ENCODE assay signal across 22 mouse cellular contexts in genomic region chr3:54892218-54892617, GRCm38 (mm10). TPM values are rescaled to one million over a fixed set of nuclear protein-coding genes. Genes with fewer than 3 reads are reported as not detected.
DNase-seq lines count a peak whose midpoint lies in the region; ATAC-seq and TF ChIP-seq lines count a peak whose summit lies in the region.
"Had no signal": no experiment of that assay in that cellular context is flagged by ENCODE, and none has a peak within 500 bp of the region (broad histone marks: within the 10 kb centered on the region; RNA-seq: fewer than 3 reads in every experiment).

No protein-coding gene starts in this region.

- H3K4me3 ChIP-seq in embryonic facial prominence, embryonic 14.5 days (ENCODE audit: low read depth, low read length) = no peak overlapping the region
- no peak overlapping the region for H3K4me3 ChIP-seq in embryonic facial prominence, embryonic 10.5 days
- H3K4me3 ChIP-seq in forebrain, postnatal 0 days (ENCODE audit: low read depth, low read length) = no peak overlapping the region
- no peak overlapping the region for H3K4me3 ChIP-seq in forebrain, embryonic 11.5 days (ENCODE audit: low read depth, low read length)
- H3K4me3 ChIP-seq: embryonic facial prominence, embryonic 15.5 days; heart, embryonic 13.5 days had no signal

- no peaks in the 10 kb centered on the region for H3K4me1 ChIP-seq in embryonic facial prominence, embryonic 14.5 days (ENCODE audit: control insufficient read depth, insufficient read depth, low read length)
- no peaks in the 10 kb centered on the region for H3K4me1 ChIP-seq in embryonic facial prominence, embryonic 10.5 days
- no peaks in the 10 kb centered on the region for H3K4me1 ChIP-seq in forebrain, postnatal 0 days (ENCODE audit: insufficient read depth)
- H3K4me1 ChIP-seq in forebrain, embryonic 11.5 days (replicated peaks; ENCODE audit: control insufficient read depth, insufficient read depth, low read length) = no peaks in the 10 kb centered on the region
- H3K4me1 ChIP-seq: embryonic facial prominence, embryonic 15.5 days; heart, embryonic 13.5 days had no signal

- H3K36me3 ChIP-seq in embryonic facial prominence, embryonic 14.5 days (ENCODE audit: control insufficient read depth, insufficient read depth, low read length) = no peaks in the 10 kb centered on the region
- no peaks in the 10 kb centered on the region for H3K36me3 ChIP-seq in embryonic facial prominence, embryonic 10.5 days (replicated peaks)
- H3K36me3 ChIP-seq in forebrain, postnatal 0 days (ENCODE audit: insufficient read depth) = no peaks in the 10 kb centered on the region
- H3K36me3 ChIP-seq in forebrain, embryonic 11.5 days (ENCODE audit: control insufficient read depth, insufficient read depth, low read length) = no peaks in the 10 kb centered on the region
- H3K36me3 ChIP-seq: embryonic facial prominence, embryonic 15.5 days; heart, embryonic 13.5 days had no signal

- DNase-seq in embryonic facial prominence, embryonic 14.5 days (ENCODE audit: low spot score) = peak; percentile 38
- DNase-seq in embryonic facial prominence, embryonic 10.5 days (ENCODE audit: low spot score) = no peak
- peak; percentile 21 for DNase-seq in forebrain, postnatal 0 days
- no peak for DNase-seq in forebrain, embryonic 11.5 days (ENCODE audit: low spot score)
- DNase-seq in retina, postnatal 1 day = peak; percentile 6
- no peak for DNase-seq in retina, embryonic 14.5 days (ENCODE audit: low spot score)
- DNase-seq: adrenal gland, adult 2 months; adrenal gland, postnatal 25 days; cerebellum, adult 8-10 months; cerebellum, postnatal 25 days; gastrocnemius, postnatal 36 days; heart, adult 11 months; heart, postnatal 36 days; kidney, adult 11 months had no signal

- no peaks in the 10 kb centered on the region for H3K9me3 ChIP-seq in embryonic facial prominence, embryonic 14.5 days (ENCODE audit: control insufficient read depth, low read length)
- no peaks in the 10 kb centered on the region for H3K9me3 ChIP-seq in embryonic facial prominence, embryonic 10.5 days
- H3K9me3 ChIP-seq in forebrain, postnatal 0 days (ENCODE audit: low read length) = no peaks in the 10 kb centered on the region
- no peaks in the 10 kb centered on the region for H3K9me3 ChIP-seq in forebrain, embryonic 11.5 days (ENCODE audit: control insufficient read depth, low read length)
- H3K9me3 ChIP-seq: embryonic facial prominence, embryonic 15.5 days; heart, embryonic 13.5 days had no signal

- H3K27ac ChIP-seq in embryonic facial prominence, embryonic 14.5 days (replicated peaks; ENCODE audit: low read depth, low read length) = no peak overlapping the region
- H3K27ac ChIP-seq in embryonic facial prominence, embryonic 10.5 days (replicated peaks) = no peak overlapping the region
- no peak overlapping the region for H3K27ac ChIP-seq in forebrain, postnatal 0 days (ENCODE audit: low read depth, low read length)
- no peak overlapping the region for H3K27ac ChIP-seq in forebrain, embryonic 11.5 days (ENCODE audit: low read depth, low read length)
- H3K27ac ChIP-seq: embryonic facial prominence, embryonic 15.5 days; heart, embryonic 13.5 days had no signal

- 40% methylated on average over 4 of the region's 4 CpGs for WGBS in embryonic facial prominence, embryonic 14.5 days
- 65% methylated on average over 4 of the region's 4 CpGs for WGBS in embryonic facial prominence, embryonic 10.5 days
- 16% methylated on average over 4 of the region's 4 CpGs for WGBS in forebrain, postnatal 0 days
- WGBS in forebrain, embryonic 11.5 days = 37% methylated on average over 4 of the region's 4 CpGs

- no peak for ATAC-seq in embryonic facial prominence, embryonic 14.5 days (ENCODE audit: low read depth)
- ATAC-seq in forebrain, postnatal 0 days = no peak
- no peak for ATAC-seq in forebrain, embryonic 11.5 days (replicated peaks; ENCODE audit: low FRiP score)
- ATAC-seq in erythroblast, adult 5-6 weeks (replicated peaks; ENCODE audit: low FRiP score, poor library complexity, severe bottlenecking) = no peak
- ATAC-seq: hindbrain, embryonic 16.5 days; Patski had no signal

- no peaks in the 10 kb centered on the region for H3K27me3 ChIP-seq in embryonic facial prominence, embryonic 14.5 days (replicated peaks; ENCODE audit: control insufficient read depth, insufficient read depth, low read length)
- no peaks in the 10 kb centered on the region for H3K27me3 ChIP-seq in embryonic facial prominence, embryonic 10.5 days (replicated peaks; ENCODE audit: low read depth, poor library complexity, severe bottlenecking)
- H3K27me3 ChIP-seq in forebrain, postnatal 0 days (ENCODE audit: insufficient read depth, low read length) = no peaks in the 10 kb centered on the region
- H3K27me3 ChIP-seq in forebrain, embryonic 11.5 days (ENCODE audit: control insufficient read depth, insufficient read depth, low read length) = no peaks in the 10 kb centered on the region
- H3K27me3 ChIP-seq: embryonic facial prominence, embryonic 15.5 days; heart, embryonic 13.5 days; Patski had no signal

- no peak overlapping the region for H3K9ac ChIP-seq in embryonic facial prominence, embryonic 14.5 days (ENCODE audit: low read depth, low read length)
- H3K9ac ChIP-seq in forebrain, postnatal 0 days = no peak overlapping the region
- H3K9ac ChIP-seq in forebrain, embryonic 11.5 days (ENCODE audit: low read length) = no peak overlapping the region
- H3K9ac ChIP-seq: embryonic facial prominence, embryonic 15.5 days; heart, embryonic 13.5 days had no signal

- no peak overlapping the region for H3K4me2 ChIP-seq in embryonic facial prominence, embryonic 14.5 days (ENCODE audit: low read depth, low read length)
- no peak overlapping the region for H3K4me2 ChIP-seq in forebrain, postnatal 0 days (ENCODE audit: low read depth)
- no peak overlapping the region for H3K4me2 ChIP-seq in forebrain, embryonic 11.5 days (ENCODE audit: low read depth, low read length, severe bottlenecking)
- H3K4me2 ChIP-seq: embryonic facial prominence, embryonic 15.5 days; heart, embryonic 13.5 days had no signal

- TF ChIP-seq CTCF in forebrain, postnatal 0 days (IDR thresholded peaks at IDR 0.05; ENCODE audit: low read depth) = no peak

RNA-seq across cellular contexts. Expression of gene Sertm1, which starts 23.5 kb away (rescaled TPM):
- polyA plus RNA-seq in embryonic facial prominence, embryonic 14.5 days (2014; fragmentation: Nextera tagmentation; extraction: Ambion mirVana) = 0.21 and 0.52 TPM in 2 replicates
- polyA plus RNA-seq in embryonic facial prominence, embryonic 10.5 days (2016; fragmentation: Nextera tagmentation; extraction: Ambion mirVana) = 0.05 TPM in 1 of 2 replicates, not detected in the other
- total RNA-seq in forebrain, postnatal 0 days (2014; rRNA removed) = 36.2 and 46.3 TPM in 2 replicates
- polyA plus RNA-seq in forebrain, postnatal 0 days (2015; fragmentation: Nextera tagmentation; extraction: Ambion mirVana) = 3.8 and 4.5 TPM in 2 replicates
- polyA plus RNA-seq in forebrain, embryonic 11.5 days (2014; fragmentation: Nextera tagmentation; extraction: Ambion mirVana) = 0.64 and 0.73 TPM in 2 replicates
- not detected in 2 replicates for total RNA-seq in erythroblast, adult 5-6 weeks (2015; ENCODE audit: low replicate concordance)
- not detected in 2 replicates for total RNA-seq in erythroblast, adult 5-6 weeks (2017; ENCODE audit: low replicate concordance)
- total RNA-seq: adrenal gland, adult 2 months; adrenal gland, postnatal 25 days; gastrocnemius, adult 8-10 months; gastrocnemius, postnatal 36 days; MEL had no signal
- polyA plus RNA-seq: adrenal gland, adult 2 months; C2C12; Patski had no signal

Comparison
In these comparisons a context has a peak if more than half of its experiments do, and no peak if none do; other contexts are left out.
1. DNase-seq: peak in embryonic facial prominence, embryonic 14.5 days (single experiment), forebrain, postnatal 0 days (single experiment) and retina, postnatal 1 day (single experiment); none in embryonic facial prominence, embryonic 10.5 days (single experiment), forebrain, embryonic 11.5 days (single experiment) and retina, embryonic 14.5 days (single experiment).